Mouse (Mus musculus): ENCODE results near the gene Ppp2r5c. TPM values are rescaled to one million over a fixed set of nuclear protein-coding genes. Genes with fewer than 3 reads are reported as not detected.

Ppp2r5c gene
- total RNA-seq, 4 experiments from 2014 or later, result 88.9 to 96.8 (median 93.6) TPM

- DNase-seq (ENCODE audit: low spot score), result no peak
These were observed 4.7 kb upstream of the Ppp2r5c start for GRCm38 (mm10) chr12:110442238-110442637.

- no peak for DNase-seq (ENCODE audit: low spot score)
These were observed 2.4 kb upstream of the Ppp2r5c start for GRCm38 (mm10) chr12:110444530-110444929.

GRCm38 (mm10) chr12:110445775-110446174 is 1.1 kb upstream of the Ppp2r5c start:
- DNase-seq (ENCODE audit: low spot score), result no peak

GRCm38 (mm10) chr12:110447306-110447705 is 386 bp downstream of the Ppp2r5c start:
- no peak for DNase-seq (ENCODE audit: low spot score)

- DNase-seq (ENCODE audit: low spot score), result no peak
These were observed 1.8 kb downstream of the Ppp2r5c start for GRCm38 (mm10) chr12:110448767-110449166.

- peak; percentile 80 for DNase-seq (ENCODE audit: low spot score)
These were observed 7.3 kb downstream of the Ppp2r5c start for GRCm38 (mm10) chr12:110454223-110454622.

GRCm38 (mm10) chr12:110456024-110456423 is 9.1 kb downstream of the Ppp2r5c start:
- DNase-seq (ENCODE audit: low spot score), result no peak

GRCm38 (mm10) chr12:110458667-110459066 is 11.7 kb downstream of the Ppp2r5c start:
- no peak for DNase-seq (ENCODE audit: low spot score)

GRCm38 (mm10) chr12:110460418-110461300 is 13.7 kb downstream of the Ppp2r5c start:
- DNase-seq (ENCODE audit: low spot score), result peak; percentile 69

- DNase-seq (ENCODE audit: low spot score), result no peak
These were observed 16.8 kb downstream of the Ppp2r5c start for GRCm38 (mm10) chr12:110463711-110464110.

- DNase-seq (ENCODE audit: low spot score), result no peak
These were observed 24.5 kb downstream of the Ppp2r5c start for GRCm38 (mm10) chr12:110471426-110471825.

GRCm38 (mm10) chr12:110472247-110472646 is 25.3 kb downstream of the Ppp2r5c start:
- DNase-seq (ENCODE audit: low spot score), result no peak

- no peak for DNase-seq (ENCODE audit: low spot score)
These were observed 27.6 kb downstream of the Ppp2r5c start for GRCm38 (mm10) chr12:110474497-110474896.

GRCm38 (mm10) chr12:110476561-110476960 is 29.6 kb downstream of the Ppp2r5c start:
- no peak for DNase-seq (ENCODE audit: low spot score)

GRCm38 (mm10) chr12:110477906-110478305 is 31.0 kb downstream of the Ppp2r5c start:
- DNase-seq (ENCODE audit: low spot score), result no peak

GRCm38 (mm10) chr12:110478601-110479008 is 31.7 kb downstream of the Ppp2r5c start:
- no peak for DNase-seq (ENCODE audit: low spot score)

GRCm38 (mm10) chr12:110479268-110479667 is 32.3 kb downstream of the Ppp2r5c start:
- DNase-seq (ENCODE audit: low spot score), result no peak

GRCm38 (mm10) chr12:110480701-110481100 is 33.8 kb downstream of the Ppp2r5c start:
- DNase-seq (ENCODE audit: low spot score), result no peak

GRCm38 (mm10) chr12:110483761-110484160 is 36.8 kb downstream of the Ppp2r5c start:
- no peak for DNase-seq (ENCODE audit: low spot score)

- no peak for DNase-seq (ENCODE audit: low spot score)
These were observed 38.1 kb downstream of the Ppp2r5c start for GRCm38 (mm10) chr12:110484824-110485584.

- DNase-seq (ENCODE audit: low spot score), result peak; percentile 90
These were observed 38.8 kb downstream of the Ppp2r5c start for GRCm38 (mm10) chr12:110485585-110486331.

GRCm38 (mm10) chr12:110486852-110487251 is 39.9 kb downstream of the Ppp2r5c start:
- no peak for DNase-seq (ENCODE audit: low spot score)

Data from heart, adult 8-10 months (tissue).